Mouse (Mus musculus) liver, adult (tissue): Measurements from ENCODE around the gene Olfr1335.

Experiments
- GATA4 ChIP-seq: IDR thresholded peaks from 2 replicates; pipeline ENCODE4 v1.6.1; 2014; ENCODE audit warnings: mild to moderate bottlenecking, low read length; ENCODE audit not compliant: insufficient replicate concordance

Olfr1335 gene

DNA sequence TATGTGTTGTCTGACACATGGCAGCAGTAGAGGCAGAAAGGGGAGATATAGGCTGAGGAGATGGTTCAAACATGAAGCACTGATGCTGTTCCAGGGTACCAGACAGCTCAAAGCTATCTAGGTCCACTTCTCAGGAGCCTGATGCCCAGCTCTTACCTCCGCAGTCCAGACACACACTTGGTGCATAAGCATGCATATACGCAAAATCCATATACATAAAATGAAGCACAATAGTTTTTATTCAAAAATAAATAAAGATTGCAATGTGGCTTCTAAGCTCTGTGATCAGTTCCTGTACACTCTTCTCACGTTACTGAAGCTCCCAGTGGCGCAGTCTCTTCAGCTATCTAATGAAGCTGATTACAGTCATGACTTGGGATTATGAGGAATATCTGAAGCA, at the start of gene Olfr1335:
Gene Olfr1335 (minus strand): TSS at position 101 of the 400 bp plus-strand sequence.
- TF ChIP-seq GATA4, result no peak

GRCm38 (mm10) chr4:118836179-118836578, 26.4 kb upstream of the Olfr1335 start, which contains the start of gene Olfr1333:
TSS of gene Olfr1333 (minus strand) at chr4:118836279.
- no peak for TF ChIP-seq GATA4

DNA sequence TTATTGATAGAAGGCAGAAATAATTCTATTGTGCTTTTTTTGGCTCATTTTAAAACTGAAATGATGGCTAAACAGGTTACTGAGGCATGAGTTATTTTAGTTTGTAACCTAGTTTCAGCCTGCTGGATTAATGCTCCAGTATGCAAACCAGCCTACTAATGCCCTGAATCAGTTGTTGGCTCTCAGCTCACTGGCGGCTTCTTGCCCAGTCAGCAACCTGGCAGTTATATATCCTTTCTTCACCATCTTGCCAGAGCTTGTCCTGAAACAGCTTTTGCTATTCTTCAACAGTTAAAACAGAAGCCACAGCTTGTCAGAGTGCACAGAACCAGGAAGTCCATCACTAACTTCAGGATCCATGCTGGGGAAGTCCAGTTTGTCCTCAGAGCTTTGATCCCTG, 9.2 kb upstream of the Olfr1335 start:
- TF ChIP-seq GATA4, result no peak

DNA sequence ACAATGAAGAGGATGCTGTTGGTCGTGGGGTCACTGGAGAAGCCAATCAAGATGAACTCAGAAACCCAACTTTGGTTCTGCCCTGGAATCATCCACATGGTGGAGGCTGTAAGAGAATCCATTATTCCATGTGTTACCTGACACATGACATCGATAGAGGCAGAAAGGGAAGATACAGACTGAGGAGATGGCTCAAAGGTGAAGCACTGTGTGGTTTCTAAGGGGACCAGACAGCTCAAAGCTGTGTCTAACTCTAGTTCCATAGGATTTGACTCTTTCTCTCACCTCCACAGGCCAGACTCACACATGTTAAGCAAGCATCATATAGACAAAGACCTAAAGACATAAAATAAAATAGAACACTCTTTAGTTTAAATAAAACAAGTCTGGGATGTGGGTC, 27.3 kb downstream of the Olfr1335 start, which contains the start of gene Olfr1337:
Gene Olfr1337 (minus strand): TSS at position 101 of the 400 bp plus-strand sequence.
- no peak for TF ChIP-seq GATA4
